Mouse (Mus musculus): ENCODE measurements around the gene Padi3. TPM values are rescaled to one million over a fixed set of nuclear protein-coding genes. Genes with fewer than 3 reads are reported as not detected.
A peak's percentile ranks its signal among the peaks of the same experiment; 100 is the strongest.

The Padi3 gene
- polyA plus RNA-seq, 1 experiment from 2014 or later, result 0.51 TPM

GRCm38 (mm10) chr4:140776623-140777022 lies 33.8 kb downstream of the Padi3 start:
- 68% methylated on average over 13 of the region's 13 CpGs for WGBS
- H3K4me3 ChIP-seq (ENCODE audit: low read length), result no peak overlapping the region
- no peaks in the 10 kb centered on the region for H3K36me3 ChIP-seq (ENCODE audit: control insufficient read depth, insufficient read depth, low read length)
- no peak overlapping the region for H3K9ac ChIP-seq (ENCODE audit: low read depth, low read length)
- no peak overlapping the region for H3K4me2 ChIP-seq (ENCODE audit: low read depth, low read length)
- H3K9me3 ChIP-seq (ENCODE audit: control insufficient read depth, low read length), result no peaks in the 10 kb centered on the region
- H3K27me3 ChIP-seq (replicated peaks; ENCODE audit: control insufficient read depth, insufficient read depth, low read length), result no peaks in the 10 kb centered on the region
- no peak for ATAC-seq
- H3K27ac ChIP-seq (ENCODE audit: low read length), result no peak overlapping the region
- H3K4me1 ChIP-seq (ENCODE audit: control insufficient read depth, insufficient read depth, low read length), result no peaks in the 10 kb centered on the region

- no peak overlapping the region for H3K9ac ChIP-seq (ENCODE audit: low read depth, low read length)
- no peak overlapping the region for H3K27ac ChIP-seq (ENCODE audit: low read length)
- no peak overlapping the region for H3K4me3 ChIP-seq (ENCODE audit: low read length)
- no peak overlapping the region for H3K4me2 ChIP-seq (ENCODE audit: low read depth, low read length)
- 84% methylated on average over 10 of the region's 10 CpGs for WGBS
- peaks cover 4% of the 10 kb centered on the region; the same call in 1 of the 2 replicates for H3K4me1 ChIP-seq (ENCODE audit: control insufficient read depth, insufficient read depth, low read length)
- H3K27me3 ChIP-seq (replicated peaks; ENCODE audit: control insufficient read depth, insufficient read depth, low read length), result no peaks in the 10 kb centered on the region
- H3K36me3 ChIP-seq (ENCODE audit: control insufficient read depth, insufficient read depth, low read length), result no peaks in the 10 kb centered on the region
- no peak for ATAC-seq
- no peaks in the 10 kb centered on the region for H3K9me3 ChIP-seq (ENCODE audit: control insufficient read depth, low read length)
Observed at GRCm38 (mm10) chr4:140775876-140776275, 34.6 kb downstream of the Padi3 start.

GRCm38 (mm10) chr4:140774893-140775292 lies 35.6 kb downstream of the Padi3 start:
- peaks cover 4% of the 10 kb centered on the region; the same call in 1 of the 2 replicates for H3K4me1 ChIP-seq (ENCODE audit: control insufficient read depth, insufficient read depth, low read length)
- H3K27ac ChIP-seq (ENCODE audit: low read length), result no peak overlapping the region
- H3K4me2 ChIP-seq (ENCODE audit: low read depth, low read length), result no peak overlapping the region
- no peak overlapping the region for H3K9ac ChIP-seq (ENCODE audit: low read depth, low read length)
- H3K9me3 ChIP-seq (ENCODE audit: control insufficient read depth, low read length), result no peaks in the 10 kb centered on the region
- no peaks in the 10 kb centered on the region for H3K36me3 ChIP-seq (ENCODE audit: control insufficient read depth, insufficient read depth, low read length)
- no peak overlapping the region for H3K4me3 ChIP-seq (ENCODE audit: low read length)
- no peak for ATAC-seq
- WGBS, result 81% methylated on average over 9 of the region's 9 CpGs
- H3K27me3 ChIP-seq (replicated peaks; ENCODE audit: control insufficient read depth, insufficient read depth, low read length), result no peaks in the 10 kb centered on the region

GRCm38 (mm10) chr4:140774025-140774800 lies 36.2 kb downstream of the Padi3 start, which contains the start of gene Padi4:
Gene Padi4, minus strand, starts transcription at chr4:140774236.
- Histone ChIP-seq H3K4me1 (ENCODE audit: control insufficient read depth, insufficient read depth, low read length) (peaks cover 4% of the 10 kb centered on the region; the same call in 1 of the 2 replicates), H3K4me2 (ENCODE audit: low read depth, low read length) (no peak within 1 kb of the TSS), H3K36me3 (ENCODE audit: control insufficient read depth, insufficient read depth, low read length) (no peaks in the 10 kb centered on the region), H3K27me3 (replicated peaks; ENCODE audit: control insufficient read depth, insufficient read depth, low read length) (no peaks in the 10 kb centered on the region), H3K4me3 (ENCODE audit: low read length) (no peak within 1 kb of the TSS), H3K9me3 (ENCODE audit: control insufficient read depth, low read length) (no peaks in the 10 kb centered on the region), H3K9ac (ENCODE audit: low read depth, low read length) (no peak within 1 kb of the TSS), H3K27ac (ENCODE audit: low read length) (no peak within 1 kb of the TSS)
- WGBS, result 83% methylated on average over 21 of the region's 21 CpGs
- no peak for ATAC-seq

- no peaks in the 10 kb centered on the region for H3K9me3 ChIP-seq (ENCODE audit: control insufficient read depth, low read length)
- peaks cover 4% of the 10 kb centered on the region; the same call in 1 of the 2 replicates for H3K4me1 ChIP-seq (ENCODE audit: control insufficient read depth, insufficient read depth, low read length)
- no peaks in the 10 kb centered on the region for H3K36me3 ChIP-seq (ENCODE audit: control insufficient read depth, insufficient read depth, low read length)
- no peaks in the 10 kb centered on the region for H3K27me3 ChIP-seq (replicated peaks; ENCODE audit: control insufficient read depth, insufficient read depth, low read length)
- no peak overlapping the region for H3K4me2 ChIP-seq (ENCODE audit: low read depth, low read length)
- H3K9ac ChIP-seq (ENCODE audit: low read depth, low read length), result no peak overlapping the region
- H3K27ac ChIP-seq (ENCODE audit: low read length), result no peak overlapping the region
- WGBS, result 22% methylated on average over 4 of the region's 4 CpGs
- H3K4me3 ChIP-seq (ENCODE audit: low read length), result no peak overlapping the region
- ATAC-seq, result peak; percentile 49; the same call in 1 of the 2 replicates
Observed at GRCm38 (mm10) chr4:140771091-140771490, 39.4 kb downstream of the Padi3 start.

- H3K27ac ChIP-seq (ENCODE audit: low read length), result peak overlapping the region; percentile 41; the same call in 1 of the 2 replicates
- no peaks in the 10 kb centered on the region for H3K9me3 ChIP-seq (ENCODE audit: control insufficient read depth, low read length)
- H3K4me1 ChIP-seq (ENCODE audit: control insufficient read depth, insufficient read depth, low read length), result peaks cover 4% of the 10 kb centered on the region; the same call in 1 of the 2 replicates
- peak overlapping the region; percentile 61; the same call in 1 of the 2 replicates for H3K9ac ChIP-seq (ENCODE audit: low read depth, low read length)
- ATAC-seq, result peak; percentile 61; the same call in 1 of the 2 replicates
- H3K4me3 ChIP-seq (ENCODE audit: low read length), result peak overlapping the region; percentile 44
- no peaks in the 10 kb centered on the region for H3K27me3 ChIP-seq (replicated peaks; ENCODE audit: control insufficient read depth, insufficient read depth, low read length)
- no peaks in the 10 kb centered on the region for H3K36me3 ChIP-seq (ENCODE audit: control insufficient read depth, insufficient read depth, low read length)
- peak overlapping the region; percentile 51 for H3K4me2 ChIP-seq (ENCODE audit: low read depth, low read length)
- WGBS, result 12% methylated on average over 13 of the region's 13 CpGs
Observed at GRCm38 (mm10) chr4:140770433-140770832, 40.0 kb downstream of the Padi3 start.

- Histone ChIP-seq H3K9ac (ENCODE audit: low read depth, low read length) (no peak overlapping the region), H3K4me2 (ENCODE audit: low read depth, low read length) (no peak overlapping the region), H3K4me3 (ENCODE audit: low read length) (no peak overlapping the region), H3K27me3 (replicated peaks; ENCODE audit: control insufficient read depth, insufficient read depth, low read length) (no peaks in the 10 kb centered on the region), H3K9me3 (ENCODE audit: control insufficient read depth, low read length) (no peaks in the 10 kb centered on the region), H3K36me3 (ENCODE audit: control insufficient read depth, insufficient read depth, low read length) (no peaks in the 10 kb centered on the region), H3K4me1 (ENCODE audit: control insufficient read depth, insufficient read depth, low read length) (peaks cover 4% of the 10 kb centered on the region; the same call in 1 of the 2 replicates), H3K27ac (ENCODE audit: low read length) (no peak overlapping the region)
- WGBS, result 78% methylated on average over 5 of the region's 5 CpGs
- ATAC-seq, result no peak
Observed at GRCm38 (mm10) chr4:140768973-140769372, 41.5 kb downstream of the Padi3 start.

GRCm38 (mm10) chr4:140765936-140766335 lies 44.5 kb downstream of the Padi3 start:
- H3K27ac ChIP-seq (ENCODE audit: low read length), result no peak overlapping the region
- no peak overlapping the region for H3K4me3 ChIP-seq (ENCODE audit: low read length)
- WGBS, result 73% methylated on average over 3 of the region's 3 CpGs
- no peak overlapping the region for H3K9ac ChIP-seq (ENCODE audit: low read depth, low read length)
- no peak overlapping the region for H3K4me2 ChIP-seq (ENCODE audit: low read depth, low read length)
- no peaks in the 10 kb centered on the region for H3K4me1 ChIP-seq (ENCODE audit: control insufficient read depth, insufficient read depth, low read length)
- no peaks in the 10 kb centered on the region for H3K27me3 ChIP-seq (replicated peaks; ENCODE audit: control insufficient read depth, insufficient read depth, low read length)
- no peaks in the 10 kb centered on the region for H3K9me3 ChIP-seq (ENCODE audit: control insufficient read depth, low read length)
- ATAC-seq, result no peak
- no peaks in the 10 kb centered on the region for H3K36me3 ChIP-seq (ENCODE audit: control insufficient read depth, insufficient read depth, low read length)

- no peaks in the 10 kb centered on the region for H3K9me3 ChIP-seq (ENCODE audit: control insufficient read depth, low read length)
- no peak overlapping the region for H3K27ac ChIP-seq (ENCODE audit: low read length)
- no peak overlapping the region for H3K4me2 ChIP-seq (ENCODE audit: low read depth, low read length)
- peaks cover 1% of the 10 kb centered on the region; the same call in 1 of the 2 replicates for H3K4me1 ChIP-seq (ENCODE audit: control insufficient read depth, insufficient read depth, low read length)
- H3K9ac ChIP-seq (ENCODE audit: low read depth, low read length), result no peak overlapping the region
- no peaks in the 10 kb centered on the region for H3K36me3 ChIP-seq (ENCODE audit: control insufficient read depth, insufficient read depth, low read length)
- H3K4me3 ChIP-seq (ENCODE audit: low read length), result no peak overlapping the region
- WGBS, result 15% methylated on average over 9 of the region's 9 CpGs
- ATAC-seq, result no peak
- no peaks in the 10 kb centered on the region for H3K27me3 ChIP-seq (replicated peaks; ENCODE audit: control insufficient read depth, insufficient read depth, low read length)
Observed at GRCm38 (mm10) chr4:140763158-140763557, 47.3 kb downstream of the Padi3 start.
